Mouse (Mus musculus) midbrain, embryonic 12.5 days (tissue): ENCODE data around the gene Igll1. TPM values are rescaled to one million over a fixed set of nuclear protein-coding genes. Genes with fewer than 3 reads are reported as not detected.

Source experiments
- ATAC-seq: fragments of 200-750 bp; cut with Nextera tagmentation; 2 replicates; pipeline ENCODE4 v1.8.0; 2017; ENCODE audit warnings: low read depth, moderate TSS enrichment, moderate library complexity; ENCODE audit not compliant: low FRiP score
- H3K27ac ChIP-seq: fragments of 300-500 bp; sonication (generic); replicated peaks from 2 replicates; pipeline ENCODE4 v1.5.1; 2016; ENCODE audit warnings: mild to moderate bottlenecking
- H3K27me3 ChIP-seq: fragments of 300-500 bp; sonication (generic); 2 replicates; pipeline ENCODE4 v1.6.1; 2016; ENCODE audit warnings: mild to moderate bottlenecking
- H3K36me3 ChIP-seq: fragments of 300-500 bp; sonication (generic); 2 replicates; pipeline ENCODE4 v1.6.1; 2016
- H3K4me1 ChIP-seq: fragments of 300-500 bp; sonication (generic); 2 replicates; pipeline ENCODE4 v1.6.1; 2016
- H3K4me2 ChIP-seq: fragments of 300-500 bp; sonication (generic); replicated peaks from 2 replicates; pipeline ENCODE4 v1.6.1; 2016; ENCODE audit warnings: mild to moderate bottlenecking, moderate library complexity
- H3K4me3 ChIP-seq: fragments of 300-500 bp; sonication (generic); 2 replicates; pipeline ENCODE4 v1.5.1; 2016; ENCODE audit warnings: mild to moderate bottlenecking
- H3K9ac ChIP-seq: fragments of 300-500 bp; sonication (generic); replicated peaks from 2 replicates; pipeline ENCODE4 v1.6.1; 2016; ENCODE audit warnings: mild to moderate bottlenecking, moderate library complexity
- H3K9me3 ChIP-seq: fragments of 300-500 bp; sonication (generic); 2 replicates; pipeline ENCODE4 v1.6.1; 2016; ENCODE audit warnings: mild to moderate bottlenecking
- WGBS: fragments of 180-500 bp; shearing (Covaris S2); methylation state at CpG from one replicate; pipeline ENCODE4 v1.1.7; 2016; 5-methylcytosine and 5-hydroxymethylcytosine counted together
- polyA plus RNA-seq: library from polyadenylated mRNA; unstranded; fragments of >200 nt; fragmentation: Nextera tagmentation; extraction: Ambion mirVana; gene quantifications from 2 replicates; pipeline ENCODE4 v1.2.1, GENCODE M21; 2016

The Igll1 gene
- polyA plus RNA-seq = not detected in 2 replicates

- ATAC-seq = no peak
- no peak within 1 kb of the TSS for H3K4me3 ChIP-seq
- no peak within 1 kb of the TSS for H3K9ac ChIP-seq
- 69% methylated on average over 2 of the region's 2 CpGs for WGBS
- no peak within 1 kb of the TSS for H3K27ac ChIP-seq
- no peaks in the 10 kb centered on the region for H3K27me3 ChIP-seq
- H3K4me2 ChIP-seq = no peak within 1 kb of the TSS
- no peaks in the 10 kb centered on the region for H3K9me3 ChIP-seq
- H3K36me3 ChIP-seq = no peaks in the 10 kb centered on the region
- H3K4me1 ChIP-seq = no peaks in the 10 kb centered on the region
These were observed at the start of gene Igll1 for GRCm38 (mm10) chr16:16863978-16864377. Gene Igll1 (minus strand): TSS chr16:16863985.

DNA sequence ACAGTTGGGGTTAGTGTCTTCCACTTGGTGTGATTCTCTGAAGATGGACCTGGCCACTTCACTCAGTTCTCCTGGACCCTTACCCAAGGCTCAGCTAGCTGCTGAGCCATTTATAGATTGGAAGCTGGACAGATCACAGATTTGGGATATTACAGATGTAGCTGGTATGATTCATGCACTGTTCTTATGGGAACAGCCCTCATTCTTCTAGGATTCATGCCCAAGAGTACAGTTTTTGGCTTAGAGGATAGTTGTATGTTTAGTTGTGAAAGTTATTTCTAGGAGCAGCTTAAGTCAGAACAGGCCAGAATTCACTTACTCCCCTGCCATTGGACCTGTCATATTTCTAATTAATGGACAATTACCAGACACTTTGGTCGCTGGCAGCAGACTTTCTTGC, 49.7 kb upstream of the Igll1 start:
- Histone ChIP-seq H3K4me1 (peaks cover 9% of the 10 kb centered on the region), H3K9me3 (no peaks in the 10 kb centered on the region), H3K9ac (no peak overlapping the region), H3K27ac (no peak overlapping the region), H3K4me2 (no peak overlapping the region), H3K36me3 (peaks cover 77% of the 10 kb centered on the region), H3K27me3 (no peaks in the 10 kb centered on the region), H3K4me3 (no peak overlapping the region)
- 93% methylated on average over 1 of the region's 1 CpGs for WGBS
- ATAC-seq = no peak

DNA sequence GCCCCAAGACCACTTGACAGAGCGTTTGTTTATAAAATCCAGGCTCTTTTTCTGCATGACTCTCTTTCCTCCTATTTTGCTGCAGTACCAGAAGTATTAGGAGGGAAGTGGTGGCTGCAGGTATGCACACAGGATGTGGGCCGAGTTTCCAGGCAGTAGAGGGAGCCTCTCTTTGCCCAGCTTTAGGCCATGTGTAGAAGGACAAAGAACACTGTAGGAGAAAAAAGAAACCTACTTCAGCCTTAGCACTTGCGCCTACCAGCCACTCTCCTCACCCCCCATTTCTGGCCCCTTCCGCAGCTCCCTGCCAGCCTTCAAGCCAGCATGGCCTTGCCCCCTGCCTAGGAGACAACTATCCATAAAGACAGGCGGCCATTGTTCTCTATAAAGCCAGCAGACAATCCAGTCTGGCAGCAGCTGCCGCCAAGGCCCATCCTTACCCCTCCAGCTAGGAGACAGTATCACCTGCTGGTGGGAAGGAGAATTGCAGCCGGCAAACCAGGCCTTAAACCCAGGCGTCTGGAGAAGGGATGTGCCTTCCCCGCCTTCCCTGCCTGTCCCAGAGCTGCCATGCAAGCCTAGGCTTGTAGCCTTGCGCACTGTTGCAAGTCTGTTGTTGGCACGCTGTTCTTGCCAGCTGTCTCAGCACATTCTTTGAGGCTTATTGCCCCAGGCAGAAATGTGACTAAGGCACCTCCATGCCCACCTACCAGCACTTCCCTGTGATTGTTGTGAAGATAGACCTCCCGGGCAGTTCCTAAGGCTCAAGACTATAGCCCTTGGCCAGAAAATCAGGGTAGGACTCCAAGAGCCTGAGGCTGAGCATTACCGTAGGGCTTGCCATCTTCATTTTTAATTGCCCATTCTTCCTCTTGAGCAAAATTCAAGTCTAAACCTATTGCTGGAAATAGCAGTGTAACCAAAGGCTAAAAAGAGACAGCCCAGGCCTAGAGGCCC, 48.1 kb upstream of the Igll1 start:
- peak overlapping the region; percentile 83 for H3K27ac ChIP-seq
- no peak overlapping the region for H3K4me2 ChIP-seq
- H3K36me3 ChIP-seq = peaks cover 77% of the 10 kb centered on the region
- no peaks in the 10 kb centered on the region for H3K9me3 ChIP-seq
- peak overlapping the region; percentile 16; the same call in 1 of the 2 replicates for H3K9ac ChIP-seq
- peaks cover 9% of the 10 kb centered on the region for H3K4me1 ChIP-seq
- H3K27me3 ChIP-seq = no peaks in the 10 kb centered on the region
- H3K4me3 ChIP-seq = no peak overlapping the region
- 33% methylated on average over 13 of the region's 13 CpGs for WGBS
- peak; percentile 99 for ATAC-seq

DNA sequence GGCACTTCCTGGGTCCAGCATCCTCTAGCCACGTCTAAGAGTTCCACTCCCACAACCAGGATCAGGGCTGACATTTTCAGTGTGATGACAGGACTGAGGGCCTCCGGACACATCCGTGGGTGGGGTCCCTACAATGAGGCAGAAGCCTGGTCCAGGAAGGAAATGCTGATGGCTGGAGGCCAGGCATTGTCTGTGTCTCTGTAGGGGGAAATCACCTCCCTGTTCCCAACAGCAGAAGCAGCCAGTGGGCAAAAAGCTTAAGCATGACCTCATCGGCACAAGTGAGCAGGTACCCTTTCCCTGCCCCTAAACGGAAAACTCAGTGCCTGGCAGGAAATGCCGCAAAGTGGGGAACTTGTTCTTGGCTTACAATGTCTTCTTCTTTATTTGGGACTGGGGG, 44.0 kb upstream of the Igll1 start:
- Histone ChIP-seq H3K4me2 (no peak overlapping the region), H3K9me3 (no peaks in the 10 kb centered on the region), H3K9ac (no peak overlapping the region), H3K27me3 (no peaks in the 10 kb centered on the region), H3K36me3 (peaks cover 77% of the 10 kb centered on the region), H3K4me1 (peaks cover 9% of the 10 kb centered on the region), H3K4me3 (no peak overlapping the region), H3K27ac (no peak overlapping the region)
- no peak for ATAC-seq
- WGBS = 86% methylated on average over 6 of the region's 6 CpGs

DNA sequence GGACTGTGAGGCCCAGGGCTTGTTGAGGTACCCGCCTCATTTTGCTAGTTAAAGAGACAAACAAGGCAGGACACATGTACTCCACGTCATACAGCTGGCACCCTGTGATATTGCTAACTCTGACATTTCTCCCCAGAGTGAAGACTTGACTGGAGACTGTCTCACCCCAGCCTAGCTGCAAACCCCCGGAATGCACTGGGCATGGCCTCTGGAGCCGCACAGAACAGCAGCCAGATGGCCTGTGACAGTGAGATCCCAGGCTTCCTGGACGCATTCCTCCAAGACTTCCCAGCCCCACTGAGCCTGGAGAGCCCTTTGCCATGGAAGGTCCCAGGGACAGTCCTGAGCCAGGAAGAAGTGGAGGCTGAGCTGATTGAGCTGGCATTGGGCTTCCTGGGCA, 39.4 kb upstream of the Igll1 start:
- H3K4me2 ChIP-seq = no peak overlapping the region
- no peaks in the 10 kb centered on the region; the same call in 1 of the 2 replicates for H3K4me1 ChIP-seq
- no peak overlapping the region for H3K4me3 ChIP-seq
- no peaks in the 10 kb centered on the region for H3K9me3 ChIP-seq
- H3K36me3 ChIP-seq = peaks cover 52% of the 10 kb centered on the region
- WGBS = 86% methylated on average over 5 of the region's 5 CpGs
- no peak overlapping the region for H3K9ac ChIP-seq
- ATAC-seq = no peak
- H3K27me3 ChIP-seq = no peaks in the 10 kb centered on the region
- no peak overlapping the region for H3K27ac ChIP-seq

DNA sequence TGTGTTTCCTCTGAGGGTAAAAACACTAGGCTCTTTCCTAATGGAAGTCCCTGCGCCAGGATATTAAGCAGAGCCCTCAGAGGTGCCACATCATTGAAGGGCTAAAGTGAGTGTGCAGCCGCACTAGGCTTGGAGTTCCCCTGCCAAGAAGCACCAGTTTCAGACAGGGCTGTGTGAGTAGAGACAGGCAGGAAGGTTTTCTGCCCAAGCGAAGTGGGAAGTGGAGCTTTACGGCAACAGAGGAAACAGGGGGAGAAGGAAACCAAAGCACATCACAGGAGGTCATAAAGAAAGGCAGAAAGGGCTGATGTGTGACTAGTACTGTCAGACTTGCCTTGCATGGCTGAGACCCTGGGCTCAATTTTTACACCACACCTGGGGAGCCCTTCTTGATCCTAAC, 38.5 kb upstream of the Igll1 start:
- no peak for ATAC-seq

DNA sequence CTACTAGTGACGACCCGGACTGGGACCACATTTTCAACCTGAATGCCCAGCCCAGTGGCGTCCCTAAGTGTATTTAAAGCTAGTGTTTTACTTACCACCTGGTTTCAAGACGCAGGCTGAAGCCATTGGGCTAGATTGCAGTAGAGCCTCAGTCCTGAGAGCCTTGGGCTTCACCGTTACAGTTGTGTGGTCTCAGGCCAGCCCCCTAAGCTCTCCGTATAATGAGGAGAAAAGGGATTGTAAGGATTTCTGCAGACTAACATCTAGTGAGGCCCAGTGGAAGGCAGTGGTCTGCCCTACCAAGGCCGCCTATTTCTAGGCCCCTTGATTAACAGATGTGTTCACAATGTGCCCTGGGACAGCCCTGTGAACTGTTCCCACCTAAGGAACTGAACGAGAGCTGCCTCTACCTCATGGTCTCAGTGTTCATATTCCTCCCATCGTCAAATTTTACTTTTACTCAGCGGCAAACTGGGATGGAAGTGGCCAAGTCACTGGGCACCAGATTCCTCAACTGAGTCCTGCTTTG, 33.3 kb upstream of the Igll1 start:
- peak overlapping the region; percentile 76 for H3K4me2 ChIP-seq
- H3K27me3 ChIP-seq = no peaks in the 10 kb centered on the region
- peaks cover 24% of the 10 kb centered on the region for H3K36me3 ChIP-seq
- peak overlapping the region; percentile 68 for H3K9ac ChIP-seq
- peak overlapping the region; percentile 50 for H3K27ac ChIP-seq
- peak; percentile 5; the same call in 1 of the 2 replicates for ATAC-seq
- H3K4me3 ChIP-seq = peak overlapping the region; percentile 63
- H3K4me1 ChIP-seq = peaks cover 20% of the 10 kb centered on the region
- H3K9me3 ChIP-seq = no peaks in the 10 kb centered on the region
- 31% methylated on average over 10 of the region's 10 CpGs for WGBS

More for the DNA sequence above, 38.5 kb upstream of the Igll1 start:
- Histone ChIP-seq H3K36me3 (peaks cover 43% of the 10 kb centered on the region), H3K9ac (no peak overlapping the region), H3K27ac (no peak overlapping the region), H3K4me2 (no peak overlapping the region), H3K9me3 (no peaks in the 10 kb centered on the region), H3K4me3 (no peak overlapping the region), H3K27me3 (no peaks in the 10 kb centered on the region), H3K4me1 (peaks cover 8% of the 10 kb centered on the region)
- 86% methylated on average over 4 of the region's 4 CpGs for WGBS

DNA sequence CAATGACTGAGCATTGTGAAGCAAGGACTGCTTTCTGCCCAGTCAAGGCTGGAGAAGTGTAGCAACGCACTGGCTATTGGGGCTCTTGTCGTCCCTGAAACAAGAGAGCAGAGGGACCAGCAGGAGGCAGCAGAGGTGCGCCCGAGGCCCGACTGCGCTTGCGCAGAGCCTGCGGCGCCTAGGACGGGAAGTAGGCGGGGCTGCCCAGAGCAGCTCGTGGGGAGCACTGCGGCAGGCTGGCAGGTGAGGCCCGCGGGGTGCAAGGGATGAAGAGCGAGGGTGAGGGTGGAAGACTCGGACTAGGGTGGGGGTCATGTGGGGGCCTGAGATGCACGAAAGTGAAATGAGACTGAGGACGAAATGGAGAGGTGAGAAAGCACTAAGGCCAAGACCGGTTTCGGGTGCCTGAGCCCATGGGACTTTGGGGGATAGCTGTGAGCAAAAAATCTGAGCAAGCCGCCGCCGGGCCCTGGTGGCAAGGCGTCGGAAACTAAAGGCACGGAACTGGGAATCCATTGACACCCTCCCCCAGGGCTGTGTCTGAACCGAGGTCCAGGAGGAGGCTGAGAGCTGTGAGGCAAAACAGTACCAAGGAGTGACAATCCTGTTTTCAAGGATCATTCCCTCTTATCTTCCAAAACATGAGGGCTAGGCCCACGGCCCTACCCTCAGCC, 32.7 kb upstream of the Igll1 start, which contains the start of gene Ppm1f:
Ppm1f (plus strand) TSS at position 88 of the 674 bp plus-strand sequence.
- under 1% methylated on average over 29 of the region's 29 CpGs for WGBS
- peak within 1 kb of the TSS; percentile 50 for H3K27ac ChIP-seq

DNA sequence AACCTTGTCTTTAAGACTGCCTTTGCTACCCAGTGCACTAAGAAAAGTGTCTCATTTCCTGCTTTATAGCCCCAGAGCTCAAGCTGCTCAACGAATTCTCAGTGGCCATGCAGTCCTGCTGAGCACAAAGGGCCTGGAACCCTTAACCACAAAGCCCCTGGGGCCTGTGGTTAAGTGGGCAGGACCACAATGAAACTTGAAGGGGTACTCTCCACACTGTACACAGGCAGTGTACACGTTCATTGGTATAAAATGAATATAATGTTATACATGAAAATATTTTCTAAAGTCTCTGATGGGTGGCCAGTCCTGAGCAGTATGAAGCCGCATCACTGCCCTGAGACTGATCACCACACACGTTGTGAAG, 32.2 kb upstream of the Igll1 start:
- no peak overlapping the region; the same call in 1 of the 2 replicates for H3K9ac ChIP-seq
- peaks cover 20% of the 10 kb centered on the region for H3K4me1 ChIP-seq
- peak overlapping the region; percentile 76 for H3K4me2 ChIP-seq
- H3K4me3 ChIP-seq = peak overlapping the region; percentile 63; the same call in 1 of the 2 replicates
- H3K27ac ChIP-seq = peak overlapping the region; percentile 50
- no peaks in the 10 kb centered on the region for H3K9me3 ChIP-seq
- WGBS = 19% methylated on average over 4 of the region's 4 CpGs
- no peaks in the 10 kb centered on the region for H3K27me3 ChIP-seq
- ATAC-seq = no peak
- peaks cover 35% of the 10 kb centered on the region for H3K36me3 ChIP-seq

More for the DNA sequence above, 32.7 kb upstream of the Igll1 start, which contains the start of gene Ppm1f:
- H3K27me3 ChIP-seq = no peaks in the 10 kb centered on the region
- H3K9ac ChIP-seq = peak within 1 kb of the TSS; percentile 68
- ATAC-seq = peak; percentile 94
- H3K4me2 ChIP-seq = peak within 1 kb of the TSS; percentile 76
- peaks cover 20% of the 10 kb centered on the region for H3K4me1 ChIP-seq
- H3K36me3 ChIP-seq = peaks cover 30% of the 10 kb centered on the region
- H3K9me3 ChIP-seq = no peaks in the 10 kb centered on the region
- H3K4me3 ChIP-seq = peak within 1 kb of the TSS; percentile 63

DNA sequence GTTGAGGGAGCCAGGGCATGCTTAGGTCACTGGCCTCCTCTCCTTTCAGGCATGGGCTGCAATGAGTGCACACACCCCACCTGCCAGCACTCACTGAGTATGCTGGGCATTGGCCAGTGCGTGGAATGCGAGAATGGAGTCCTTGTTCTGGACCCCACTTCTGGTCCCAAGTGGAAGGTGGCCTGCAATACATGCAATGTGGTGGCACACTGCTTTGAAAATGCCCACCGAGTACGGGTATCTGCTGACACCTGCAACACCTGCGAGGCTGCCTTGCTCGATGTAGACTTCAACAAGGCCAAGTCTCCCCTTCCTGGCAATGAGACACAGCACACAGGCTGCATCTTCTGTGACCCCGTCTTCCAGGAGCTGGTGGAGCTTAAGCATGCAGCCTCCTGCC, 28.6 kb upstream of the Igll1 start:
- peaks cover 12% of the 10 kb centered on the region for H3K4me1 ChIP-seq
- H3K9me3 ChIP-seq = no peaks in the 10 kb centered on the region
- 96% methylated on average over 7 of the region's 7 CpGs for WGBS
- no peaks in the 10 kb centered on the region for H3K27me3 ChIP-seq
- no peak overlapping the region for H3K27ac ChIP-seq
- peaks cover 68% of the 10 kb centered on the region for H3K36me3 ChIP-seq
- ATAC-seq = no peak
- no peak overlapping the region for H3K4me2 ChIP-seq
- no peak overlapping the region for H3K9ac ChIP-seq
- no peak overlapping the region for H3K4me3 ChIP-seq

DNA sequence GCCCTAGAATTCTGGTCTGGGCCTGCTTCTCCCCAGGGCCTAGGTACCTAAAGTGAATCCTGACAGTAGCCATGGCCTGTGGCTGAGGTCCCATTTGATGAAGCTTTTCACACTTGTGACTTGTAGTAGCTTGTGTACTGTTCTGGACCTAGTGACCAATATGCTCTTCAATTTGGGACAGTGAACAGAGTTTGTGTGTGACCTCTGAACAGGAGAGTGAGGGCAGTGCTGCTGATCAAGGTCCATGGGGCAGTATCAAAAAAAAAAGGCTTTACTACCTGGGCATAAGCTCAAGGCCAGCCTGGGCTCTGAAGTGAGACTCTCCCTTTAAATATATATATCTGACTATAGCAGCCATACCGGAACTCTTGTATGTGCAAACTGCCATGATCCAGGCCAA, 24.6 kb upstream of the Igll1 start:
- H3K4me2 ChIP-seq = no peak overlapping the region
- WGBS = 100% methylated on average over 1 of the region's 1 CpGs
- peaks cover 98% of the 10 kb centered on the region for H3K36me3 ChIP-seq
- no peaks in the 10 kb centered on the region for H3K9me3 ChIP-seq
- H3K27me3 ChIP-seq = no peaks in the 10 kb centered on the region
- H3K9ac ChIP-seq = no peak overlapping the region
- H3K4me1 ChIP-seq = no peaks in the 10 kb centered on the region
- no peak overlapping the region for H3K4me3 ChIP-seq
- H3K27ac ChIP-seq = no peak overlapping the region
- ATAC-seq = no peak

DNA sequence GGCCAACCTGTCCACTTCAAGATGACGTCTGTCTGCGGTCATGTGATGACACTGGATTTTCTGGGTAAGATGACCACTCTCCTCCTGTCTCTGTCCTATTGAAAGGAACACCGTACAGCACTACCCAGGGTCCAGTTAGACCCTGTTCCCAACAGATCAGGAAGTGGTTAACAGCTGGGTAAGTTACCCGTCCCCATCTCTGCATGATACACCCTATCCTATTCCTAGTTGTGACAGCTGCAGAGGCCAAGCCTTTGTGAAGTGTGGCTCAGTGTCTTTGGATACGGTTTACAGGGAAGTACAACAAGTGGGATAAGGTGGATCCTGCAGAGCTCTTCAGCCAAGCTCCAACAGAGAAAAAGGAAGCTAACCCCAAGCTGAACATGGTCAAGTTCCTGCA, 15.2 kb upstream of the Igll1 start:
- Histone ChIP-seq H3K36me3 (peaks cover 84% of the 10 kb centered on the region), H3K4me1 (no peaks in the 10 kb centered on the region), H3K27me3 (no peaks in the 10 kb centered on the region), H3K4me2 (no peak overlapping the region), H3K27ac (no peak overlapping the region), H3K4me3 (no peak overlapping the region), H3K9ac (no peak overlapping the region), H3K9me3 (peaks cover 8% of the 10 kb centered on the region; the same call in 1 of the 2 replicates)
- 90% methylated on average over 5 of the region's 5 CpGs for WGBS
- ATAC-seq = no peak
